Mouse (Mus musculus) testis, adult 10 weeks (tissue): ENCODE data around the gene Gm21118. TPM values are rescaled to one million over a fixed set of nuclear protein-coding genes. Genes with fewer than 3 reads are reported as not detected.

Experiments used
- polyA plus RNA-seq: library from polyadenylated mRNA; stranded (reverse); fragments of 350-450 nt; fragmentation: Illumina TruSeq; extraction: RNeasy Lipid Tissue Mini Kit (QIAGEN cat#74804); gene quantifications from one replicate; pipeline ENCODE4 v1.2.3, GENCODE M21; 2014; ENCODE audit warnings: low read depth, low replicate concordance

Gene Gm21118
- polyA plus RNA-seq: 55.5 TPM

GRCm38 (mm10) chrY:70273542-70273941 lies at the start of gene Gm21118:
TSS of gene Gm21118 (minus strand) at chrY:70273642.

GRCm38 (mm10) chrY:70303187-70303586 lies 29.7 kb upstream of the Gm21118 start, which contains the start of the genes Gm29423 and Gm29644:
TSS of gene Gm29423 (minus strand) at chrY:70303287.
TSS of gene Gm29644 (minus strand) at chrY:70303343.

Other genes starting within 250 kb of the Gm21118 start
- 3.3 TPM for gene Gm29423, start 29.6 kb upstream of the Gm21118 start, polyA plus RNA-seq
- gene Gm29644, start 29.7 kb upstream of the Gm21118 start, polyA plus RNA-seq: not detected
- 17.6 TPM for gene Gm20888, start 168.2 kb upstream of the Gm21118 start, polyA plus RNA-seq